ENCODE assay signal across 11 mouse cellular contexts in the genomic region with DNA sequence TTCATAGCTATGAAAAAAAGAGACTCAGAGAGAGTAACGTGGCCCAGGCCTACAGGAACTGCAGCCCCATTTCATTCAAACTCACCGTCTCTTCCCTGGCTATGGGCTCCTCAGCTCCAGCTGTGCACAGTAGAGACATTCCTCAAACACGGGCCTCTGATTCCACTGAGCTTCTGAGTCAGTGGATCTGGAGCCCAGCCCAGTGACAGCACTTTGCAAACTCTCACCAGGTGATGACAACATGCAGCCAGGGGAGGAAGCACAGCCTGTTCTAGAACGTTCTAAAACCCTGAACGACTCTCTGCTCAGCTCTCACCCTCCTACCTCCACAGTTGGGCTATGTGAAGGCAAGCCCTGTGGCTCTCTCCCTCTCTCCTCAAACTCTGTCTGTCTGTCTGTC. TPM values are rescaled to one million over a fixed set of nuclear protein-coding genes. Genes with fewer than 3 reads are reported as not detected.
DNase-seq lines count a peak whose midpoint lies in the region.
"Had no signal": no experiment of that assay in that cellular context is flagged by ENCODE, and none has a peak within 500 bp of the region (broad histone marks: within the 10 kb centered on the region; RNA-seq: fewer than 3 reads in every experiment).

No protein-coding gene starts in this region.

- intact Hi-C loops in left cerebral cortex, postnatal 14 days (cut with DNase I): no loop called here

- peak; percentile 16 for DNase-seq in gastrocnemius, postnatal 10 days
- DNase-seq in gastrocnemius, adult 8-10 months (ENCODE audit: low spot score in 2 of 2): no peak
- DNase-seq in urinary bladder, postnatal 25 days (ENCODE audit: low spot score): peak; percentile 46
- no peak for DNase-seq in urinary bladder, postnatal 10 days (ENCODE audit: low spot score)
- DNase-seq in left cerebral cortex, postnatal 14 days (ENCODE audit: low spot score in 2 of 2): peak; percentile 38 to 67
- peak; percentile 34 to 40 for DNase-seq in urinary bladder, postnatal 36 days (ENCODE audit: low spot score in 2 of 2)
- DNase-seq in cerebellum, adult 11-12 months: no peak
- no peak for DNase-seq in thymus, postnatal 0 days (ENCODE audit: low spot score)
- DNase-seq: embryo, embryonic 11 days; kidney, postnatal 25 days had no signal

RNA-seq across cellular contexts. Expression of a gene that starts 1.6 kb away (rescaled TPM):
- not detected for total RNA-seq in gastrocnemius, postnatal 10 days (2021)
- total RNA-seq in gastrocnemius, adult 8-10 months (2022): not detected
- not detected for total RNA-seq in left cerebral cortex, postnatal 14 days (2021)
- 0.09 TPM in 1 of 2 replicates, not detected in the other for polyA plus RNA-seq in thymus, postnatal 0 days (2015; fragmentation: Nextera tagmentation; extraction: Ambion mirVana)

RNA-seq across cellular contexts. Expression of a gene that starts 11.8 kb away (rescaled TPM):
- total RNA-seq in gastrocnemius, postnatal 10 days (2021): under 1 TPM; 0.11 to 0.14 TPM
- total RNA-seq in gastrocnemius, adult 8-10 months (2022): under 1 TPM; 0.05 to 0.20 (median 0.14) TPM
- total RNA-seq in left cerebral cortex, postnatal 14 days (2021): not detected
- polyA plus RNA-seq in thymus, postnatal 0 days (2015; fragmentation: Nextera tagmentation; extraction: Ambion mirVana): 0.12 and 0.13 TPM in 2 replicates
- polyA plus RNA-seq: neural tube, embryonic 13.5 days had no signal

Comparison
In these comparisons a context has a peak if more than half of its experiments do, and no peak if none do; other contexts are left out.
1. DNase-seq: peak in gastrocnemius, postnatal 10 days (single experiment), urinary bladder, postnatal 25 days (single experiment), left cerebral cortex, postnatal 14 days (2 of 2) and urinary bladder, postnatal 36 days (2 of 2); none in gastrocnemius, adult 8-10 months (0 of 2), urinary bladder, postnatal 10 days (single experiment), cerebellum, adult 11-12 months (single experiment) and thymus, postnatal 0 days (single experiment).